Mouse (Mus musculus) kidney, embryonic 15.5 days (tissue): ENCODE results near the gene Abcg5. TPM values are rescaled to one million over a fixed set of nuclear protein-coding genes. Genes with fewer than 3 reads are reported as not detected.

Source experiments
- ATAC-seq: fragments of 200-750 bp; cut with Nextera tagmentation; replicated peaks from 2 replicates; pipeline ENCODE4 v1.8.0; 2017; ENCODE audit warnings: moderate TSS enrichment; ENCODE audit not compliant: low FRiP score
- H3K27ac ChIP-seq: fragments of 300-500 bp; sonication (generic); 2 replicates; pipeline ENCODE4 v1.5.1; 2015; ENCODE audit warnings: mild to moderate bottlenecking, inconsistent platforms
- H3K27me3 ChIP-seq: fragments of 300-500 bp; sonication (generic); 2 replicates; pipeline ENCODE4 v1.6.1; 2015; ENCODE audit warnings: inconsistent platforms
- H3K36me3 ChIP-seq: fragments of 300-500 bp; sonication (generic); 2 replicates; pipeline ENCODE4 v1.6.1; 2015; ENCODE audit warnings: inconsistent platforms
- H3K4me1 ChIP-seq: fragments of 300-500 bp; sonication (generic); 2 replicates; pipeline ENCODE4 v1.6.1; 2015; ENCODE audit warnings: inconsistent platforms
- H3K4me2 ChIP-seq: fragments of 300-500 bp; sonication (generic); 2 replicates; pipeline ENCODE4 v1.6.1; 2015; ENCODE audit warnings: moderate library complexity, mild to moderate bottlenecking, inconsistent platforms
- H3K4me3 ChIP-seq: fragments of 300-500 bp; sonication (generic); replicated peaks from 2 replicates; pipeline ENCODE4 v1.5.1; 2015; ENCODE audit warnings: mild to moderate bottlenecking, inconsistent platforms
- H3K9ac ChIP-seq: fragments of 300-500 bp; sonication (generic); 2 replicates; pipeline ENCODE4 v1.6.1; 2015; ENCODE audit warnings: mild to moderate bottlenecking, inconsistent platforms
- H3K9me3 ChIP-seq: fragments of 300-500 bp; sonication (generic); replicated peaks from 2 replicates; pipeline ENCODE4 v1.6.1; 2016; ENCODE audit warnings: inconsistent platforms
- WGBS: fragments of 180-500 bp; shearing (Covaris S2); methylation state at CpG from one replicate; pipeline ENCODE4 v1.1.7; 2015; ENCODE audit warnings: mixed read lengths; 5-methylcytosine and 5-hydroxymethylcytosine counted together
- polyA plus RNA-seq: library from polyadenylated mRNA; unstranded; fragments of >200 nt; fragmentation: Nextera tagmentation; extraction: Ambion mirVana; gene quantifications from 2 replicates; pipeline ENCODE4 v1.2.1, GENCODE M21; 2015

Abcg5 gene
- polyA plus RNA-seq, 1 experiment from 2014 or later, result 4.0 TPM

GRCm38 (mm10) chr17:84620610-84621009, 62.2 kb downstream of the Abcg5 start:
- no peaks in the 10 kb centered on the region for H3K27me3 ChIP-seq
- peaks cover 34% of the 10 kb centered on the region for H3K36me3 ChIP-seq
- no peak overlapping the region for H3K9ac ChIP-seq
- H3K4me2 ChIP-seq, result no peak overlapping the region
- ATAC-seq, result no peak
- no peak overlapping the region for H3K27ac ChIP-seq
- H3K9me3 ChIP-seq, result no peaks in the 10 kb centered on the region
- WGBS, result 87% methylated on average over 6 of the region's 6 CpGs
- H3K4me1 ChIP-seq, result no peaks in the 10 kb centered on the region
- no peak overlapping the region for H3K4me3 ChIP-seq

DNA sequence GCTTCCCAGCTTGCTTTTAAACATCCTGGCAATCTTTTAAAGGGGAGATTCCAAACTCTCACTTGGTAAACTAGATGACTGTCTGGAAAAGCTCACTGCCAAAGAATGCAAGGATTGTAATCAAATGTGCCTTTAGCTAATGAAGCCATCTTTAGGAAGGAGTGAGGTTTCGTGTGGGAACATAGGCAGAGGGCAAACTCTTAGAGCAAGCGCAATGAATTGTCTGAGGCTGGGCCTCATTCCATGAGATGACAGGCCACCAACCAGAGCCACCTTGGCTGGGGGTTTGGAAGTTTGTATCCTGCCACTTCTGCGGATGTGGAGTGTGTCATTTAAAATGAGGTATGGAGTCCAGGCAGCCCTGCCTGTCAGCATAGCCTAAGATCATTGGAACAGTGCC, 62.7 kb downstream of the Abcg5 start:
- Histone ChIP-seq H3K9me3 (no peaks in the 10 kb centered on the region), H3K27ac (no peak overlapping the region), H3K9ac (no peak overlapping the region), H3K4me3 (no peak overlapping the region), H3K27me3 (no peaks in the 10 kb centered on the region), H3K4me1 (no peaks in the 10 kb centered on the region), H3K36me3 (peaks cover 36% of the 10 kb centered on the region), H3K4me2 (no peak overlapping the region)
- ATAC-seq, result no peak
- 85% methylated on average over 3 of the region's 3 CpGs for WGBS

- Histone ChIP-seq H3K4me3 (no peak overlapping the region), H3K27ac (no peak overlapping the region), H3K4me2 (no peak overlapping the region), H3K36me3 (peaks cover 46% of the 10 kb centered on the region), H3K9me3 (0 out of 2 replicates have a peak, but pooled peaks cover under 1% of the 10 kb centered on the region), H3K4me1 (no peaks in the 10 kb centered on the region), H3K9ac (no peak overlapping the region), H3K27me3 (no peaks in the 10 kb centered on the region)
- no peak for ATAC-seq
- 84% methylated on average over 7 of the region's 7 CpGs for WGBS
Observed at GRCm38 (mm10) chr17:84619112-84619511, 63.7 kb downstream of the Abcg5 start.

- Histone ChIP-seq H3K4me3 (no peak overlapping the region), H3K4me1 (no peaks in the 10 kb centered on the region), H3K27me3 (no peaks in the 10 kb centered on the region), H3K36me3 (peaks cover 57% of the 10 kb centered on the region), H3K27ac (no peak overlapping the region), H3K9me3 (0 out of 2 replicates have a peak, but pooled peaks cover 8% of the 10 kb centered on the region), H3K4me2 (no peak overlapping the region), H3K9ac (no peak overlapping the region)
- no peak for ATAC-seq
- WGBS, result 90% methylated on average over 6 of the region's 6 CpGs
Observed at GRCm38 (mm10) chr17:84617953-84618352, 64.9 kb downstream of the Abcg5 start.

- Histone ChIP-seq H3K4me1 (0 out of 2 replicates have a peak, but pooled peaks cover 4% of the 10 kb centered on the region), H3K27me3 (no peaks in the 10 kb centered on the region), H3K36me3 (peaks cover 66% of the 10 kb centered on the region), H3K27ac (no peak overlapping the region), H3K9me3 (0 out of 2 replicates have a peak, but pooled peaks cover 8% of the 10 kb centered on the region), H3K4me3 (no peak overlapping the region), H3K9ac (no peak overlapping the region), H3K4me2 (no peak overlapping the region)
- WGBS, result 82% methylated on average over 6 of the region's 6 CpGs
- no peak for ATAC-seq
Observed at GRCm38 (mm10) chr17:84616526-84617074, 66.2 kb downstream of the Abcg5 start.

DNA sequence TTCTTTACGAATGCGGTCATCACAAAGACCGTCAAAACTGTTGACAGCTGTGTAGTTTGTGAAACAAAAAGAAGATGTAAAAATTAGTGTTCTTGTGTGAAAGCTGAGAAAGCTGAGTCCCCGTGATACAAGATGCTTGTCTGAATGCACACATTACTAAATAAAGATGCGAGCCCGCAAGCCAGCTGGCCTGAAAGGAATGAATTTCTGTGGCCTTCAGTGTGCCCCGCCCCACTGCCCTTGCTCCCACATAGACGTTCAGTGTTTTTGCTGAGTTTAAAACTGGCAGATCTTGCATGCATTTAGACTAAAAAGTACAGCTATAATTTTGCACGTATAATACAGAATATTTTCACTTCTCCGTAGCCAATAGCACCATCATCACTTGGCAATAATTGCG, 67.0 kb downstream of the Abcg5 start:
- H3K27me3 ChIP-seq, result no peaks in the 10 kb centered on the region
- peaks cover 63% of the 10 kb centered on the region for H3K36me3 ChIP-seq
- no peak overlapping the region for H3K4me2 ChIP-seq
- no peak overlapping the region for H3K27ac ChIP-seq
- no peak overlapping the region for H3K4me3 ChIP-seq
- H3K9ac ChIP-seq, result no peak overlapping the region
- 0 out of 2 replicates have a peak, but pooled peaks cover 4% of the 10 kb centered on the region for H3K4me1 ChIP-seq
- 0 out of 2 replicates have a peak, but pooled peaks cover 8% of the 10 kb centered on the region for H3K9me3 ChIP-seq
- WGBS, result 84% methylated on average over 11 of the region's 11 CpGs
- ATAC-seq, result no peak

- WGBS, result 23% methylated on average over 7 of the region's 7 CpGs
- ATAC-seq, result no peak
- H3K36me3 ChIP-seq, result peaks cover 61% of the 10 kb centered on the region
Observed at GRCm38 (mm10) chr17:84611971-84612370, 70.8 kb downstream of the Abcg5 start.

DNA sequence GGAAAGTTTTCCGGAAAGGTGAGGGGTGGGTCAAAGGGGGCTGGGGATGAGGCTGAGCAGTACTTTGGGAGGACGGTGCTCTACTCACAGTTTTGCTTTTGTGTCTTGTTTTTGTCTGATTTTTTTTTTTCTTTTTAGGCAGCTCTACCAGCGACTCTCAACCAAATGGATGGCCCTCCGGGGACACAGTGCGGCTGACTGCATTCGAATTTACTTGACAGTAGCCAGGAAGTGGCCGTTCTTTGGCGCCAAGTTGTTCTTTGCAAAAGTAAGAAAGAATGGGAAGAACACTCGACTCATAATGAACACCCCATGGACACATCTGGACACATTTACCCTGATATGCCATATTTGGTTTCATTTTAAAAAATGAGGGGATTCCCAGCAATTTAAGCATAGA, 71.3 kb downstream of the Abcg5 start:
- ATAC-seq, result no peak
- no peak overlapping the region for H3K4me2 ChIP-seq

More at GRCm38 (mm10) chr17:84611971-84612370, 70.8 kb downstream of the Abcg5 start:
- Histone ChIP-seq H3K9me3 (0 out of 2 replicates have a peak, but pooled peaks cover 8% of the 10 kb centered on the region), H3K4me3 (no peak overlapping the region), H3K4me1 (0 out of 2 replicates have a peak, but pooled peaks cover 4% of the 10 kb centered on the region), H3K27ac (0 out of 2 replicates have a peak overlapping the region, but pooled peaks have one; percentile 14), H3K27me3 (no peaks in the 10 kb centered on the region), H3K9ac (no peak overlapping the region), H3K4me2 (no peak overlapping the region)

DNA sequence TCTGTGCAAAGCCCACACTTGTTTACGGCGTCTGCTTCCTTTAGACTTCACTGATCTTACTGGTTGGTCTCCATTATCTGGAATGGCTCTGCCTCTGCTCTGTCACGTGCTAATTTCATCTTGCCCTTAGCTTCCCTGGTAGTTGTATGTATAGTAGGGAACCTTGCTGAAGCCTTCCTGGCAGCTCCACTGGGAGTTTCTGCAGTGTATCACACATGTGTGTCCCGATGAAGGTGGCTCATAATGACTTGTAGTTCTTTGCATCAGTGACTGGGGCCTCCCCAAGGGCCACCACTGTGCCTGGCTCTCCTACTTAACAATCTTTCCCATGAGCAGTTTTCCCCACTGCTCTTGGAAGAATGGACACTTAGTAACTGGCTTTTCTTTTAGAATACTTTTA, 74.2 kb downstream of the Abcg5 start:
- Histone ChIP-seq H3K4me2 (no peak overlapping the region), H3K4me1 (0 out of 2 replicates have a peak, but pooled peaks cover 4% of the 10 kb centered on the region), H3K36me3 (peaks cover 47% of the 10 kb centered on the region), H3K27me3 (no peaks in the 10 kb centered on the region), H3K4me3 (no peak overlapping the region), H3K9me3 (0 out of 2 replicates have a peak, but pooled peaks cover 3% of the 10 kb centered on the region), H3K9ac (no peak overlapping the region), H3K27ac (0 out of 2 replicates have a peak overlapping the region, but pooled peaks have one; percentile 28)
- WGBS, result 75% methylated on average over 4 of the region's 4 CpGs
- ATAC-seq, result no peak

More for the DNA sequence above, 71.3 kb downstream of the Abcg5 start:
- Histone ChIP-seq H3K4me3 (no peak overlapping the region), H3K36me3 (peaks cover 62% of the 10 kb centered on the region), H3K27me3 (no peaks in the 10 kb centered on the region), H3K9ac (no peak overlapping the region), H3K4me1 (0 out of 2 replicates have a peak, but pooled peaks cover 4% of the 10 kb centered on the region), H3K9me3 (0 out of 2 replicates have a peak, but pooled peaks cover 8% of the 10 kb centered on the region), H3K27ac (no peak overlapping the region)
- WGBS, result 57% methylated on average over 9 of the region's 9 CpGs

Other genes with a start within 250 kb of the Abcg5 start
- gene Thada, start 216.8 kb downstream of the Abcg5 start, polyA plus RNA-seq, result 10.3 and 10.4 TPM in 2 replicates
- 10.3 and 11.9 TPM in 2 replicates for gene Plekhh2, start 171.1 kb downstream of the Abcg5 start, polyA plus RNA-seq
- 51.0 and 52.8 TPM in 2 replicates for gene Dync2li1, start 56.5 kb downstream of the Abcg5 start, polyA plus RNA-seq
- gene Abcg8, start 6.7 kb downstream of the Abcg5 start, polyA plus RNA-seq, result 0.13 and 0.27 TPM in 2 replicates
- 51.7 and 56.6 TPM in 2 replicates for gene Lrpprc, start 107.8 kb upstream of the Abcg5 start, polyA plus RNA-seq